Mouse (Mus musculus): ENCODE data around the gene Tbc1d2.

DNA sequence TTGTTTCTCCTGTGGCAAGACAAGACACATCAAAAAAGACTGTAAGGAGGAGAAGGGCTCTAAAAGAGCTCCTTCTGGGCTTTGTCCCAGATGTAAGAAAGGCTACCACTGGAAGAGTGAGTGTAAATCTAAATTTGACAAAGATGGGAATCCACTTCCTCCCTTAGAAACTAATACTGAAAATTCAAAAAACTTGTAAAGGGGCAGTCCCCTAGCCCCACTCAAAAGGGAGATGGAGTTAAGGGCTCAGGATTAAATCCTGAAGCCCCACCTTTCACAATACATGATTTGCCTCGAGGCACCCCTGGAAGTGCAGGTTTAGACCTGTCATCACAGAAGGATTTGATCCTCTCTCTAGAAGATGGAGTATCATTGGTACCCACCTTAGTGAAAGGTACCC is 71.8 kb downstream of the Tbc1d2 start:
- TF ChIP-seq POLR2A (IDR thresholded peaks at IDR 0.05; ENCODE audit: borderline replicate concordance, insufficient read depth, low read length): no peak
- TF ChIP-seq CTCF (IDR thresholded peaks at IDR 0.05; ENCODE audit: borderline replicate concordance, insufficient read depth, low read depth, low read length): no peak
